Mouse (Mus musculus) large intestine, adult 2 months (tissue): ENCODE data around the gene Cyp2j12. TPM values are rescaled to one million over a fixed set of nuclear protein-coding genes. Genes with fewer than 3 reads are reported as not detected.

ENCODE experiments used
- polyA plus RNA-seq: library from polyadenylated mRNA; depleted of rRNA; stranded (reverse); fragments of >200 nt; gene quantifications from 2 replicates; pipeline ENCODE4 v1.2.3, GENCODE M21; 2012; rRNA removed

The Cyp2j12 gene
- polyA plus RNA-seq, 1 experiment: not detected

Other genes starting within 250 kb of the Cyp2j12 start
- 15.4 and 24.3 TPM in 2 replicates for gene Hook1, start 173.9 kb downstream of the Cyp2j12 start, polyA plus RNA-seq
- 0.07 and 0.14 TPM in 2 replicates for gene Cyp2j13, start 63.6 kb downstream of the Cyp2j12 start, polyA plus RNA-seq
- not detected in 2 replicates for gene Cyp2j7, start 95.5 kb upstream of the Cyp2j12 start, polyA plus RNA-seq
- gene Cyp2j11, start 207.5 kb upstream of the Cyp2j12 start, polyA plus RNA-seq: not detected in 2 replicates